Mouse (Mus musculus): ENCODE measurements around the gene Dido1.

Dido1 gene

GRCm38 (mm10) chr2:180684031-180684430, 25.8 kb downstream of the Dido1 start:
- no peak for DNase-seq (ENCODE audit: low spot score)

GRCm38 (mm10) chr2:180683524-180683923, 26.3 kb downstream of the Dido1 start:
- DNase-seq (ENCODE audit: low spot score) = no peak

- no peak for DNase-seq (ENCODE audit: low spot score)
These were observed 28.6 kb downstream of the Dido1 start for GRCm38 (mm10) chr2:180681225-180681624.

- peak; percentile 62 for DNase-seq (ENCODE audit: low spot score)
These were observed 31.1 kb downstream of the Dido1 start for GRCm38 (mm10) chr2:180678609-180679140.

- no peak for DNase-seq (ENCODE audit: low spot score)
These were observed 33.1 kb downstream of the Dido1 start for GRCm38 (mm10) chr2:180676706-180677105.

- DNase-seq (ENCODE audit: low spot score) = no peak
These were observed 47.8 kb downstream of the Dido1 start for GRCm38 (mm10) chr2:180662008-180662407.

- DNase-seq (ENCODE audit: low spot score) = no peak
These were observed 49.3 kb downstream of the Dido1 start for GRCm38 (mm10) chr2:180660521-180660920.

GRCm38 (mm10) chr2:180659353-180660150, 50.2 kb downstream of the Dido1 start:
- DNase-seq (ENCODE audit: low spot score) = no peak

GRCm38 (mm10) chr2:180658381-180658780, 51.4 kb downstream of the Dido1 start:
- DNase-seq (ENCODE audit: low spot score) = no peak

GRCm38 (mm10) chr2:180657394-180658013, 52.3 kb downstream of the Dido1 start:
- peak; percentile 66 for DNase-seq (ENCODE audit: low spot score)

GRCm38 (mm10) chr2:180655150-180655549, 54.6 kb downstream of the Dido1 start:
- no peak for DNase-seq (ENCODE audit: low spot score)

- DNase-seq (ENCODE audit: low spot score) = no peak
These were observed 55.1 kb downstream of the Dido1 start for GRCm38 (mm10) chr2:180654666-180655065.

GRCm38 (mm10) chr2:180646841-180647240, 63.0 kb downstream of the Dido1 start:
- no peak for DNase-seq (ENCODE audit: low spot score)

GRCm38 (mm10) chr2:180643626-180644025, 66.2 kb downstream of the Dido1 start:
- no peak for DNase-seq (ENCODE audit: low spot score)

- no peak for DNase-seq (ENCODE audit: low spot score)
These were observed 67.1 kb downstream of the Dido1 start, which contains the start of gene Tcfl5 for GRCm38 (mm10) chr2:180642555-180643260. TSS of gene Tcfl5 (minus strand) at chr2:180642708.

- DNase-seq (ENCODE audit: low spot score) = no peak
These were observed 67.9 kb downstream of the Dido1 start for GRCm38 (mm10) chr2:180641576-180642554.

- DNase-seq (ENCODE audit: low spot score) = no peak
These were observed 97.9 kb downstream of the Dido1 start for GRCm38 (mm10) chr2:180611882-180612281.

GRCm38 (mm10) chr2:180610283-180610682, 99.5 kb downstream of the Dido1 start:
- no peak for DNase-seq (ENCODE audit: low spot score)

Measured in ovary, postnatal 14 days (tissue).